Mouse (Mus musculus) gastrocnemius, adult 18-20 months (tissue): ENCODE results near the gene Hmgb1. TPM values are rescaled to one million over a fixed set of nuclear protein-coding genes. Genes with fewer than 3 reads are reported as not detected.

Source experiments
- DNase-seq: peaks from one replicate; pipeline ENCODE4 v3.0.0; 2021; ENCODE audit warnings: low spot score
- total RNA-seq, 2 experiments: library from RNA; stranded (reverse); gene quantifications; 2 replicates each; pipeline ENCODE4 v1.2.3; 2021

The Hmgb1 gene
- total RNA-seq, 2 experiments from 2014 or later, result 100 to 119 TPM

- no peak for DNase-seq
These were observed 5.9 kb upstream of the Hmgb1 start for GRCm38 (mm10) chr5:149190160-149190559.

DNA sequence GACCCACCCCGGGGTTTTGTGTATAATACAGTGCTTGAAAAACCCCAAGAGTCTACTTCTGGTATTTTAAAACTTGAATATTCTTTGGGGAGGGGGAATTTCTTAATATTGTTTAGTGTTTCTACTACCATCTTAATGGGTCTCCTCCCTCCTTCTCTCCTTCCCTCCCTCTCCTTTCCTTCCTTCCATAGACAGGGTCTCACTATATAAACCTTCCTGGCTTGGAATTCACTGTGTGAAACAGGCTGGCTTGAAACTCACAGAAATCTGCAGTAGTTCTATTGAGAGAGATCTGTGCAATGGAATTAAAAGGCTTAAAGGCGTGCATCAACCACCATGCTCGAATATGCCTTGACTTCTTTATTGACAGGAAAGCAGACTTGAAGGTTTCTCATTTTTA, 1.5 kb upstream of the Hmgb1 start:
- DNase-seq, result no peak

DNA sequence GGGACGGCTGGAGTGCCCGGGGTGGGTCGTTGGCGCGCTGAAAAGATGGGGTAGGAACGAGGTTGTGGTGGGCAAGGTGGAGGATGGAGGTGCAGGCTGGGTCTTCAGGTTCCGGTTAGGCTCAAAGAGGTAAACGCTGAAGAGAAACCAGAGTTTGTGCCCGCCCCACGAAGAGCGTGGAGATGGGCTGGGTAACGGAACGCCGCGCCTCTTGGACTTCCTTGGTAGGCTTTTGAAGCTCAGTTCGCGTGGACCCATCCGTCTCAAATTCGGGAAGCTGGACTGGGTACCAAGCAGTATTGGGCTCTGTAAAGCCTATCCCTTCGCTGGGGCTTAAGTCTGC, 526 bp upstream of the Hmgb1 start:
- DNase-seq, result no peak

DNA sequence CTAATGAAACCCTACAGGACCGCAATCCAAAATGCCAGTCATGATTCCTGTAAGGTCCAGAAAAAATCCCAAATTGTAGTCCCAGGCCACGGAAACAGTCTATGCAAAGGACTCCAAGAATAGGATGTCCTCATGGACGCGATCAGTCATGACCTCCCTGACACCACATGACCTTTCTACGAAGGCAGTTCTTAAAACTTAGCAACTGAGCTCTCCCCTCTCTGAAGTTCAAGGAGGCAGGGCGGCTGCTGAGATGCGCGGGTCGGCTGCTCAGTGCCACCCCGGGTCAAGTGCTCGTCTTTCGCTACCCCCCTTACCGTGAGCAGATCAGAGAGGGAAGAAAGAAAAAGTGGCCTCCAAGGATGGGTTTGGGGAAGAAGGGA, 577 bp downstream of the Hmgb1 start:
- DNase-seq, result no peak

GRCm38 (mm10) chr5:149183122-149183521, 1.2 kb downstream of the Hmgb1 start:
- no peak for DNase-seq

DNA sequence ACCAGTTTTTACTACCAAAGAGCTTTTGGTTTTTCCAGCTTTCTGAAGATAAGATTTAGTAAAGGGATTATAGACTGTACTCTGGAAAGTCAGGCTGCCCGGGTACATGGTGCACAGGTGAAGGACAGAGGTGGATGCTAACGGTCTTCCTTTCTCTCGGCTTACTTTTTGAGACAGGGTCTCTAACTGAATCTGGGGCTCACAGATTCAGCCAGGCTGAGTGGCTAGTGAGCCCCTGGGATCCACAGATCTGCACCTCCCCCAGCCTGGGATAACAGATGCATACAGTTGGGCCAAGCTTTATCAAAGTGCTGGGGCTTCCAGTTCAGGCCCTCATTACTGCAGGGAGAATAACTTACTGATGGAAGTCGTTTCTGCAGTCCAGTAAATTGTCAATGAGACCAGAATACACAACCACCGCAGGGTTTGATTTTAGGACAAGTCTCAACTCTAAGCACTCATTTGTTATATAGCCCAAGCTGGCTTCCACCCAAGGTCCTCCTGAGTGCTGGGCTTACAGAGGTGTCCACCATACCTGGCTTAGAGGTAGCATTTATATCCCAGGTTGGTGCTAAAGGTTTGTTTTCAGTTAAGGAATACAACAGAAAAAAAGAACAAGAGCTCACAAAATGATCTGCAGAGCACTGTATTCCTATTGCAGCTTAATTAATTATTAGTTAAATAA, 2.0 kb downstream of the Hmgb1 start:
- no peak for DNase-seq

DNA sequence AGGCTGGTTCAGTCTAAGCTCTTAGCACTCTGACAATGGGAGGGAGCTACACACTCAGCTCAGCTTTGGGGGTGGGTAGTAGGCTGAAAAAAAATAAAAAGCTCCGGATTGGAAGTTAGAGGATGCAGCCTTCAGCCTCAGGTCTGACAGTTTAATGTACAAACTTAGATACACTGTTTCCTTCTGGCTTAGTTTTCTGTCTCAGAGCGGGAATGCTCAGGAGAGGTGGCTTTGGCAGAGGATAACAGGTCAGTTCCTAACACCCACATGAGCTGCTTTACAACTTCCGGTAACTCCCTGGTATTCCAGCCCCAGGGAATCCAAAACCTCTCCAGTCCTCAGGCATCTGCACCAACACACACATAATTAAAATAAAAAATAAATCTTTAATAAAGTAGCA, 4.5 kb downstream of the Hmgb1 start:
- DNase-seq, result no peak

DNA sequence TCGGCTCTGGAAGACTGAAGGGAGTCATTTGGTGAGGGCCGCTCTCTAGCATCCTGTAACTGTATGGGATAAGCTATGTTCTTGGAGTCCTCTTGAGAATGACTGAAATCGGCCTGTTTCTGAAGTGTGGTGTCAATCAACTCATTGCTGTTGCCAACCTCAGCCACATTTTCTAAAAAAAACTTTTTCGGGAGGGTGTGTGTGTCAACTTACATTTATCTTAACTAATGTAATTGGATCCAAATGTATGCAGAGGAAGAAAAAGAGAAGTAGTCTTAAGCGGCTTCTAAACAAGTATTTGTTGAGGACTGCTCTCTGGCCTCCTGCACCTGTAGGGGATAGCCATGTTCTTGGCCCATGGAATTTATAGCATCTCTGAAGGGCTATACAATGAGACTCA, 6.2 kb downstream of the Hmgb1 start:
- DNase-seq, result no peak

- peak; percentile 41 for DNase-seq
These were observed 8.6 kb downstream of the Hmgb1 start for GRCm38 (mm10) chr5:149175736-149176135.

GRCm38 (mm10) chr5:149174527-149174926, 9.8 kb downstream of the Hmgb1 start:
- no peak for DNase-seq

DNA sequence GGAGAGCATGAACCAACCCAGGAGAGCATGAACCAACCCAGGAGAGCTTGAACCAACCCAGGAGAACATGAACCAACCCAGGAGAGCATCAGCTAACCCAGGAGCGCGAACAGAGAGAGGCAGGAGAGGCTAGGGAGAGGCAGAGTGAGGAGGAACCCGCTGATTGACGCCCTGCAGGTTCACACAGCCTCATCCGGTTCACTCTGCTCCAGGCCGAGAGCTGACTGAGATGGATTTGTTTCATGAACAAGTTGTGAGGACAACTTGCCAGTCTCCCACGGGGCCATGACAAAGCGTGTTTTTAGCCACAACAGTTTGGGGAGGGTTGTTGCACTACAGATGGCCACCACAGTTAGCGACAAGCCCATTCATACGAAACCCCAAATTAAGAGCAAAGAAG, 12.0 kb downstream of the Hmgb1 start:
- no peak for DNase-seq

DNA sequence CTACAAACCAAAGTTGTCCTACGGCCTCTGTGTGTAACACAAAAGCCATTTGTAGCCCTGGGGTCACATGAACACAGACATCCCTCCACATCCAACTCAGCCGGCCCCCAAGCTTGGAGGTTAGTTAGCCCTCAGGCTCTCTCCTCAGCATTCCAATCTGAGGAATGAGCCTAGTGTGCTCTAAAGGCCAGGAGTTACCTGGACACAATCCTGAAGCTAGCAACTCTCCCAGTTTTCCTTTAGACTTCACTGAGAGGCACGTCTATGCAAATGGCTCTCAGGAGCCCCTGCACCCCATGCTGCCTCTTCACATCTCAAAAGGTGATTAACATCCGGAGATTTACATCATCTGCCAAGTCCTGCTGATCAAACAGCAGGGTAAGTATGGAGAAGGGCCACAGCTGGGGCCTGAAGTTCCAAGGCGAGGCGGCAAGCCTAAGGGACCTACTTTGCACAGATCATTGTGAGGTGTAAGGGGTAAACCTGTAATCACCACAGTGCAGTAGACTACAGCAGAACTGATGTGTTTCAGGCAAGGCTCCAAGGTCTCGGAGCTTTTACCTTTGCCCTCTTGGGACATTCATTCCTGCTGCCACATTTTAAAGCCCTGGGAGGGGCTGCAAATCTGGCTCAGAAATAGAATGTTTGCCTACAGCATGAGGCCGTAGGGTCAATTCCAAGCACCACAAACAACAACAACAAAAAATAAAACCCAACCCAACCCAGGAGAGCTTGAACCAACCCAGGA, 13.3 kb downstream of the Hmgb1 start:
- no peak for DNase-seq

DNA sequence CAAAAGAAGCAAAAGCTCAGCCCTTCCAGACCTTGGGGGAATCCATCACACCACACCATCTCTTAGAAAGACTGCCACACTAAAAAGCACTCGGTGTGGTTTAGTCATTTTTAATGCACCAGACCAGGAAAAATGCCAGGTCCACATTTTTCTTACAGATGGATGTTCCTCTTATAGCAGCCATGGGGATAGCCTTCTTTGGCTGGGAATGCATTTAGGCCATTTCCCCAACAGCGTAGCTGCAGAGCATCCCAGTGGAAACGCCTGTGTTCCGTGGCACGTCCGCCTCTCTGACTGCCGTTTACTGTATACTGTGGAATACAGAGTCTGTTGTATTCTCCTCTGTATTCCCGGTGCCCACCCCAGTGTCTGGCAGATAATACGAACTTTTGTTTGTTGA, 15.5 kb downstream of the Hmgb1 start:
- DNase-seq, result no peak

- no peak for DNase-seq
These were observed 16.2 kb downstream of the Hmgb1 start for GRCm38 (mm10) chr5:149168051-149168450.

GRCm38 (mm10) chr5:149166011-149166410, 18.3 kb downstream of the Hmgb1 start:
- DNase-seq, result no peak

DNA sequence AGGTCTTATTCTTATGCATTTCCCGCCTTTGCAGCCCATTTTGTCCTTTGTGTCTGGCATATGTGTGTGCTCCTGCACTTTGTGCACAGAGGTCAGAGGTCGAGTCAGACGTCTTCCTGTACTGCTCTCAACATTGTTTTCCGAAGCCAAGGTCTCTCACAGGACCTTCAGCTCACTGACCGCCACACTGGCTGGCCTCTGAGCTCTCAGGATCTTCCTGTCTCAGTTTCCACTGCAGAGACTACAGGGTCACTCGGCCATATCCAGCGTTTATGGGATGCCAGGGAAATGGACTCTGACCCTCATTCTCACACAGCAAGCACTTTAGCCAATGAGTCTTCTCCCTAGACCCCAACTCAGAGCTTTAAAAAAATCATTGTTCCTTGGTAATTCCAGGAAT, 19.4 kb downstream of the Hmgb1 start:
- DNase-seq, result no peak

- no peak for DNase-seq
These were observed 21.4 kb downstream of the Hmgb1 start for GRCm38 (mm10) chr5:149162890-149163289.

- no peak for DNase-seq
These were observed 23.8 kb downstream of the Hmgb1 start for GRCm38 (mm10) chr5:149160469-149160868.

GRCm38 (mm10) chr5:149159021-149159420, 25.3 kb downstream of the Hmgb1 start:
- peak; percentile 25 for DNase-seq

DNA sequence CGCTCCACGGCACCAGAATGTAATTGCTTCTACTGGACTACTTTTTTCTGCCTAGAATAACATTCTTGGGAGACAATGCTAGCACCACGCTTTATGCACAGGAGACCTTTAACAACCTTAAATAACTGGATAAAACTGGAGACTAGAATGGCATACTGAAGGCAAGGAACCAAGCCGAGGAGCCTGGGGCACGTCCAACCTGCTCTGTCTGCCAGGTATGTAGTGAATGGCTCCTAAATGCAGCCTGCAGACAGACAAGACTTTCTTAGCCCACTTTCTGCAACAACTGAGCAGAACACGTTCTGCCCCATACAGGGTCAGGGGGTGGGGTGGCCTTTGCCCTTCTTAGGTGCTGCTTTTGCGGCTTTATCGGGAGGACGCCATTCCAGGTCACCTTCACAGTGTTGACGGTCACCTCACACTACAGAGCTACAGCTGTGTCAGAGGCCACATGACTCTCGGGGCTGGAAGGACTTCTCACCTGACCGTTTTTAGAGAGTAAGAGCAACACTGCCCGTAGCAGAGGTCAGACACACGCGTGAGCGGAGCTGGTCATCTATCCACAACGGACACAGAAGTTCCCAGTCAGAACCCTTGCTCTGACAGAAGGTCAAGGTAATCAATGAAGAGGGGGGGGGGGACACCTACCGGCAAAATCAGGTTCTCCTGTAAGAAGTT, 27.3 kb downstream of the Hmgb1 start:
- DNase-seq, result no peak

- peak; percentile 63 for DNase-seq
These were observed 31.5 kb downstream of the Hmgb1 start for GRCm38 (mm10) chr5:149152774-149153155.

DNA sequence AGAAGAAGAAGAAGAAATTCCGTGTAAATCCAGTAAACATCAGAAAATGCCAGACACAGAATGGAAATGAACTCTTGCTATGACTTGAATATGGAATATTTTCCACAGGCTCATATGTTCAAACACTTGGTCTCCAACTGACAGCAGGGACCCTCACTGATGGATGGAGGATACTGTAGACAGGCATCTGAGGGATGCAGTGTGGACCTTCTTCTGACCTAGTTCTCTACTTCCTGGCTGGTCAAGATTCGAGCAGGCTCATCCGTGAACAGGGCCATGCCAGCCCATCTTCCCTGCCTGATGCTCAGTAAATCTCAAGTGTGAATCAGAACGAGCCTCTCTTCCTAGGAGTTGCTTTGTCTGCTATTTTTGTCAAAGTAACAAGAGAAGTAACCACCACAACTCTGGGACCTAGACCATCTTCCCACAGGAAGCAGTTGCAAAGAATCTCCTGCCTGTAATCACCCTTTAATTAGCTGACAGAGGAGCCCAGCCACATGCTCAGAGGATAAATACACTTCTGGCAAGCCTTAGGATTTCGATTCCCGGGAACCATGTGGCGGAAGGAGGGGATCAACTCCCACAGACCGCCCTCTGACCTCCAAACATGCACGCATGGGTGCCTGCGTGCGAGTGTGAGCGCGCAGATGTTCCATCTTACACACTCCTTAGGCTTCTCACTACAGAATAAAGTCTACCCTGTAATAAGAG, 32.1 kb downstream of the Hmgb1 start:
- DNase-seq, result peak; percentile 43
